Mouse (Mus musculus) forebrain, postnatal 0 days (tissue): ENCODE results near the gene Grb2. TPM values are rescaled to one million over a fixed set of nuclear protein-coding genes. Genes with fewer than 3 reads are reported as not detected.

Source experiments
- ATAC-seq: fragments of 200-750 bp; cut with Nextera tagmentation; 2 replicates; pipeline ENCODE4 v1.8.0; 2017; ENCODE audit warnings: mild to moderate bottlenecking, moderate library complexity
- DNase-seq: peaks from one replicate; pipeline ENCODE4 v3.0.0-alpha.2; 2015
- H3K27ac ChIP-seq: fragments of 300-500 bp; sonication (generic); 2 replicates; pipeline ENCODE4 v1.5.1; 2014; ENCODE audit warnings: low read depth, mild to moderate bottlenecking, antibody characterized with exemption, low read length, moderate library complexity, mixed read lengths
- H3K27me3 ChIP-seq: fragments of 300-500 bp; sonication (generic); 2 replicates; pipeline ENCODE4 v1.6.1; 2014; ENCODE audit warnings: mild to moderate bottlenecking, low read length, mixed read lengths; ENCODE audit not compliant: insufficient read depth
- H3K36me3 ChIP-seq: fragments of 300-500 bp; sonication (generic); 2 replicates; pipeline ENCODE4 v1.6.1; 2014; ENCODE audit warnings: mild to moderate bottlenecking, moderate library complexity; ENCODE audit not compliant: insufficient read depth
- H3K4me1 ChIP-seq: fragments of 300-500 bp; sonication (generic); 2 replicates; pipeline ENCODE4 v1.6.1; 2014; ENCODE audit warnings: antibody characterized with exemption; ENCODE audit not compliant: insufficient read depth
- H3K4me2 ChIP-seq: fragments of 300-500 bp; sonication (generic); 2 replicates; pipeline ENCODE4 v1.6.1; 2014; ENCODE audit warnings: low read depth, mild to moderate bottlenecking, moderate library complexity
- H3K4me3 ChIP-seq: fragments of 300-500 bp; sonication (generic); 2 replicates; pipeline ENCODE4 v1.5.1; 2014; ENCODE audit warnings: low read depth, low read length, mixed read lengths
- H3K9ac ChIP-seq: fragments of 300-500 bp; sonication (generic); 2 replicates; pipeline ENCODE4 v1.6.1; 2014; ENCODE audit warnings: mild to moderate bottlenecking
- H3K9me3 ChIP-seq: fragments of 300-500 bp; sonication (generic); 2 replicates; pipeline ENCODE4 v1.6.1; 2016; ENCODE audit warnings: low read length
- CTCF ChIP-seq: sonication (generic); IDR thresholded peaks from 2 replicates; pipeline ENCODE4 v1.5.1; 2016; ENCODE audit warnings: antibody characterized with exemption, control low read depth, low read depth
- WGBS: fragments of 180-500 bp; shearing (Covaris S2); extraction: QIAGEN DNeasy Blood & Tissue Kit; methylation state at CpG from one replicate; pipeline ENCODE4 v1.1.7; 2014; 5-methylcytosine and 5-hydroxymethylcytosine counted together
- polyA plus RNA-seq: library from polyadenylated mRNA; unstranded; fragments of >200 nt; fragmentation: Nextera tagmentation; extraction: Ambion mirVana; gene quantifications from 2 replicates; pipeline ENCODE4 v1.2.1, GENCODE M21; 2015
- total RNA-seq: library from RNA; depleted of rRNA; stranded (reverse); fragments of >200 nt; gene quantifications from 2 replicates; pipeline ENCODE4 v1.2.3, GENCODE M21; 2014

Gene Grb2
- total and polyA plus RNA-seq, 2 experiments from 2014 or later, result 91.9 to 162 TPM

- Histone ChIP-seq H3K27ac (no peak overlapping the region), H3K4me3 (no peak overlapping the region), H3K36me3 (no peaks in the 10 kb centered on the region), H3K9me3 (no peaks in the 10 kb centered on the region), H3K27me3 (no peaks in the 10 kb centered on the region), H3K9ac (no peak overlapping the region), H3K4me1 (peaks cover 5% of the 10 kb centered on the region; the same call in 1 of the 2 replicates), H3K4me2 (no peak overlapping the region)
- no peak for TF ChIP-seq CTCF
- no peak for DNase-seq
- WGBS, result 91% methylated on average over 13 of the region's 13 CpGs
- ATAC-seq, result no peak
These were observed 78.5 kb downstream of the Grb2 start for GRCm38 (mm10) chr11:115629734-115630531.

- H3K27me3 ChIP-seq, result no peaks in the 10 kb centered on the region
- peak overlapping the region; percentile 74 for H3K4me3 ChIP-seq
- no peak for TF ChIP-seq CTCF
- peaks cover 5% of the 10 kb centered on the region; the same call in 1 of the 2 replicates for H3K4me1 ChIP-seq
- H3K36me3 ChIP-seq, result no peaks in the 10 kb centered on the region
- peak overlapping the region; percentile 22 for H3K9ac ChIP-seq
- WGBS, result 53% methylated on average over 13 of the region's 13 CpGs
- DNase-seq, result no peak
- no peaks in the 10 kb centered on the region for H3K9me3 ChIP-seq
- no peak for ATAC-seq
- no peak overlapping the region for H3K27ac ChIP-seq
- peak overlapping the region; percentile 88 for H3K4me2 ChIP-seq
These were observed 79.8 kb downstream of the Grb2 start for GRCm38 (mm10) chr11:115628465-115629101.

- H3K4me3 ChIP-seq, result peak within 1 kb of the TSS; percentile 74
- under 1% methylated on average over 47 of the region's 47 CpGs for WGBS
- TF ChIP-seq CTCF, result no peak
These were observed 80.5 kb downstream of the Grb2 start, which contains the start of gene Slc25a19 for GRCm38 (mm10) chr11:115627705-115628464. Gene Slc25a19, minus strand, starts transcription at chr11:115628295.

GRCm38 (mm10) chr11:115626824-115627616 is 81.4 kb downstream of the Grb2 start:
- H3K4me2 ChIP-seq, result peak overlapping the region; percentile 88
- H3K27me3 ChIP-seq, result no peaks in the 10 kb centered on the region
- DNase-seq (no peak), ATAC-seq (no peak)
- no peak overlapping the region for H3K27ac ChIP-seq
- 55% methylated on average over 11 of the region's 11 CpGs for WGBS
- H3K9me3 ChIP-seq, result no peaks in the 10 kb centered on the region
- peaks cover 11% of the 10 kb centered on the region for H3K36me3 ChIP-seq
- peaks cover 5% of the 10 kb centered on the region; the same call in 1 of the 2 replicates for H3K4me1 ChIP-seq
- peak overlapping the region; percentile 74 for H3K4me3 ChIP-seq
- peak overlapping the region; percentile 65 for H3K9ac ChIP-seq
- TF ChIP-seq CTCF, result no peak

More at GRCm38 (mm10) chr11:115627705-115628464, 80.5 kb downstream of the Grb2 start, which contains the start of gene Slc25a19:
- Histone ChIP-seq H3K36me3 (peaks cover 2% of the 10 kb centered on the region), H3K9ac (peak within 1 kb of the TSS; percentile 65), H3K4me1 (peaks cover 5% of the 10 kb centered on the region; the same call in 1 of the 2 replicates), H3K27ac (0 out of 2 replicates have a peak within 1 kb of the TSS, but pooled peaks have one; percentile 36), H3K4me2 (peak within 1 kb of the TSS; percentile 88), H3K9me3 (no peaks in the 10 kb centered on the region), H3K27me3 (no peaks in the 10 kb centered on the region)
- ATAC-seq, result peak; percentile 100
- peak; percentile 98 for DNase-seq

- H3K27ac ChIP-seq, result no peak overlapping the region
- no peaks in the 10 kb centered on the region for H3K27me3 ChIP-seq
- no peak overlapping the region for H3K4me3 ChIP-seq
- no peak overlapping the region for H3K4me2 ChIP-seq
- H3K36me3 ChIP-seq, result peaks cover 19% of the 10 kb centered on the region
- ATAC-seq (no peak), DNase-seq (no peak)
- H3K9me3 ChIP-seq, result no peaks in the 10 kb centered on the region
- H3K9ac ChIP-seq, result no peak overlapping the region
- TF ChIP-seq CTCF, result no peak
- H3K4me1 ChIP-seq, result peaks cover 5% of the 10 kb centered on the region; the same call in 1 of the 2 replicates
- 77% methylated on average over 9 of the region's 9 CpGs for WGBS
These were observed 82.5 kb downstream of the Grb2 start for GRCm38 (mm10) chr11:115625877-115626276.

- H3K4me2 ChIP-seq, result no peak overlapping the region
- DNase-seq, result no peak
- no peak overlapping the region for H3K27ac ChIP-seq
- no peak overlapping the region for H3K4me3 ChIP-seq
- H3K9ac ChIP-seq, result no peak overlapping the region
- no peaks in the 10 kb centered on the region for H3K9me3 ChIP-seq
- peaks cover 37% of the 10 kb centered on the region for H3K36me3 ChIP-seq
- H3K4me1 ChIP-seq, result peaks cover 5% of the 10 kb centered on the region; the same call in 1 of the 2 replicates
- peak; percentile 64 for TF ChIP-seq CTCF
- 72% methylated on average over 9 of the region's 9 CpGs for WGBS
- no peak for ATAC-seq
- no peaks in the 10 kb centered on the region for H3K27me3 ChIP-seq
These were observed 84.8 kb downstream of the Grb2 start for GRCm38 (mm10) chr11:115623487-115624070.
